Mouse (Mus musculus): Measurements from ENCODE around the gene Fbxw4. TPM values are rescaled to one million over a fixed set of nuclear protein-coding genes. Genes with fewer than 3 reads are reported as not detected.

Gene Fbxw4
- total RNA-seq, 2 experiments from 2014 or later, result 40.2 to 58.1 TPM

- ATAC-seq (ENCODE audit: poor library complexity, severe bottlenecking), result no peak
Measured at GRCm38 (mm10) chr19:45615415-45616213, 44.5 kb downstream of the Fbxw4 start.

DNA sequence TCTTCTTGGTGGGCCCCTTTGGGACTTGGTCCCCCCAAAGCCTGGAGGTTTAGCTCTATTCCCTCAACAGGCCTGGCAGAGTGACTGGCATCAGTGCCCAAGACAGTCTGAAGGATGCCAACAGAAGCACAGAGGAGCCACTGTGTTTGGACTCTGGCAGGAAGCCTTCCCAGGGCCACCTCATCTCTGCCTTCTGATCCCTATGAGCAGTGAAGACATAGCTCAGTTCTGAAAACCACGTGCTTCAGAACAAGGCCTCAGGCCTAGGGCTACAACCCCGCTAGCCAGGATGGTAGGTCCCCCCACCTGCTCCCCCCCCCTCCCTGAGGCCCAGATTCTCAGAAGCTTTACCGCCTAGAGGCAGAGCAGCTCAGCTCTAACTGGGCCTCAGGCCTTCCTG lies 45.2 kb downstream of the Fbxw4 start:
- ATAC-seq (ENCODE audit: poor library complexity, severe bottlenecking), result no peak

GRCm38 (mm10) chr19:45614375-45614774 lies 45.7 kb downstream of the Fbxw4 start:
- no peak for ATAC-seq (ENCODE audit: poor library complexity, severe bottlenecking)

DNA sequence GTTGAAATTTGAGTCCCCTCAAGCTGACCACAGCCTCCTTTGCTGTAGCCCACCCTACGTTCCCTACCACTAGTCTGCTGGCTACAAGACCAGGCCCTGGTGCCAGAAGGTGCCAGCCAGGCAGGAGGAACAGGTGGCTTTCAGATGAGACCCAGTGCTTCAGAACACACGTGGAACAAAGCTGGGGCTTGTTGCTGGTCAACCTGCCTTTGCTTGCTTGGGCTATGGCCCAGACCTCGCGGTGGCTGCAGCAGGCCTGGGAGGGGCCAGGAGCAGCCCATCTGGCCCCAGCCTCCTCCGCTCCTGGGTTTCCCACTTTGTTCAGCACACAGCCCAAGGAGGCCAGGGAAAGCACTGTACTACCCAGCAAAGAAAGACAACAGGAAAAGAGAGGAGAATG lies 49.3 kb downstream of the Fbxw4 start:
- ATAC-seq (ENCODE audit: poor library complexity, severe bottlenecking), result no peak

GRCm38 (mm10) chr19:45608648-45609339 lies 51.3 kb downstream of the Fbxw4 start:
- no peak for ATAC-seq (ENCODE audit: poor library complexity, severe bottlenecking)

DNA sequence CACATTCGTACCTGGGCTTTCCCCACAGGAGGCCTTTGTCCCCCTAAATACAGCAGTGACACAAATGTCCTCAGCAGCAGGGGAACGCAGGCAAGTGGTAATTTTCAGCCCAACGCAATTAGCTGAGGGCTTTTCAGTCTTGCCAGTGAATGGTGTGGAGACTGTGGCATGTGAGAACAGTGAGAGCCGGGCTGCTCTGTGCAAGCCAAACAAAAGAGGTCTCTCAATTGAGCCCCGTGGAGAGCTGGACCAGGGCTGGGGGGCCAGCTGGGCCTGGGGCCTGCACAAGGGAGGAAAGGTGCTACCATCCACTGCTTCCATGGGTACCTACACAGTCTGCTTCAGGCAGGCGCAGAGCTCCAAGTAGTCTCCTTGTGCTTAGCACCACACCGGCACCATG lies 52.6 kb downstream of the Fbxw4 start:
- ATAC-seq (ENCODE audit: poor library complexity, severe bottlenecking), result no peak

DNA sequence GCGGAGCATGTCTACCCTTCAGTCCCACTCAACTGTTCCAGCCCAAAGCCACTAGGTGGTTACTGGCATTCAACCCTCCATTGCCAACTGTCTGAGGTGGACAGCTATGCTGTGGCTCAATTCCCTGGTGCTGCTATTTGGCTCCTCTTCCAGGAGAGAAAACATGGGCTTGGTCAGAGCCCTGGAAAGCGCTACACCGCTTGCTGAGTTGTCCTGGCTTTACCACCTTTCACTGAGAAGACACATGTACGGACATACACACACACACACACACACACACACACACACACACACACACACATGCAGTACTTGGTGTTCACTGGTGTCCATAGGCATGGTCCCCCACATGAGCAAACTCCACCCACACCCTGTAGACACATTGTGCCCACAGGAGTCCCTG lies 53.4 kb downstream of the Fbxw4 start:
- ATAC-seq (ENCODE audit: poor library complexity, severe bottlenecking), result no peak

GRCm38 (mm10) chr19:45602606-45603005 lies 57.5 kb downstream of the Fbxw4 start:
- ATAC-seq (ENCODE audit: poor library complexity, severe bottlenecking), result no peak

DNA sequence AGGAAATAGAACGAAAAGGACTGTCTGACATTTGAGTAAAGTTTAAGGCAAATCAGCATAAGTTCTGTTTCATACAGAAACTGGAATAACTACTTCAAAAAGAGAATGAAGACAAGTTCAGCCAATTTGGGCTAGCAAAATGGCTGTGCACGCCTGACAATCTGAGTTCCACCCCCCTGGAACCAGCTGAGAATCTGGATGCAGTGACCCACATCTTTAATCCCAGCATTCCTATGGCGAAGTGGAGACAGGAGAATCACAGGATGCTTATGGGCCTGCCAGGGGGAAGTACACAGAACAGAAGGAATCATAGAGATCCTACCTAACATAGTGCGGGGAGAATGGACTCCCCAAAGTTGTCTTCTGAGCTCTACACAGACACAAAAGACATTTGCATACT lies 63.0 kb downstream of the Fbxw4 start:
- ATAC-seq (ENCODE audit: poor library complexity, severe bottlenecking), result no peak

- ATAC-seq (ENCODE audit: poor library complexity, severe bottlenecking), result no peak
Measured at GRCm38 (mm10) chr19:45596434-45596833, 63.7 kb downstream of the Fbxw4 start.

DNA sequence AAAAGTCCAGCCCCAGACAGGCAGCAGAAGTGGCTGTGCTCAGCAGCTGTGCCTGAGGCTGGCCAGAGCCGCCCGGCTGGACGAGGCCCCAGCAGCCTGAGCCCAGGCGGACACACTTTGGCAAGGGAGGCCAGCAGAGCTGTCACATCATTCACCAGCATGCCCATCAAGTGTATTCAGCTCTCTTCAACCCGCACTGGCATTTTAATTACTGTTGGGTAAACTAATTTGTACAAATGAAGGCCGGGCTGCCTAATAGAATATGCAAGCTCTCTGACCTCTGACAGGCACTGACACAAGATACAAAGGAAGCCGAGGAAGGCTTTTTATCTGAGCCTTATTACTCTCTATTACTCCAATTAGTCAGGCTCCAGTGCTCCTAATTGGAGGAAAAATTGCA lies 64.1 kb downstream of the Fbxw4 start:
- ATAC-seq (ENCODE audit: poor library complexity, severe bottlenecking), result no peak

- no peak for ATAC-seq (ENCODE audit: poor library complexity, severe bottlenecking)
Measured at GRCm38 (mm10) chr19:45595481-45595880, 64.6 kb downstream of the Fbxw4 start.

GRCm38 (mm10) chr19:45594079-45594478 lies 66.0 kb downstream of the Fbxw4 start:
- ATAC-seq (ENCODE audit: poor library complexity, severe bottlenecking), result no peak

DNA sequence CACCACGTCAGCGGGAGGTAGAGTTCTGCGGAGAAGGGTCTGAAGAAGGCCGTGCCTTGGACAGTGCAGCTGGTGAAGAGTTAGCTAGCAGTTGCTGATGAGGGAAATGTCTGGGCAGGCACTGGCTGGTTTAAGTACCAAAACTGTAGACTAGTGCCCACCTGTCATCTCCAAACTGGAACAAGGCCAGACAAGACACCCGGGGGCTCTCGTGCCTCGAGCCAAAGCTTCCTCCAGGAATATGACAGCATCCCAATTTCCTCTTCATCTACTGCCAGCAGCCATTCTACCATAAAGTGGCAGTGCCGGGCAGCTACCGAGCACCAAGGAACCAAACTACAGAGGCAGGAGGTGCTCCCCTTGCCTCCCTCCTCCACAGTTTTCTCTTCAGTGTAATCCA lies 67.2 kb downstream of the Fbxw4 start:
- ATAC-seq (ENCODE audit: poor library complexity, severe bottlenecking), result no peak

- ATAC-seq (ENCODE audit: poor library complexity, severe bottlenecking), result peak; percentile 88
Measured at GRCm38 (mm10) chr19:45591704-45592103, 68.4 kb downstream of the Fbxw4 start.

DNA sequence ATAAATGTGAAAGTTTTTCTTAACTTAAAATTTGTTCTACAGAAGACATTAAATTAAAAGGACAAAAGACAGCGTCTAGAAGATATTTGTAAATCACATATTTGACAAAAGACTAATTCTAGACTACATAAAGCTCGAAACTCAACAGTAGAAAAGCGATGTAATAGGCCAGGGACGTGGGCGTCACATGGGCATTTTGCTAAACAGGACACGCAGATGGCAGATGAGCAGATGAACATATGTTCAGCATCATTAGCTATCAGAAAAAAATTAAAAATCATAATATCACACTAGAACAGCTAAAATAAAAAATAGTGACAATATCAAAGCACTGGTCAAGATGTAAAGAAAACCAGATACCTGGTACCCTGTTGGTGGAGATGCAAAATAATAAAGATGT lies 70.4 kb downstream of the Fbxw4 start:
- no peak for ATAC-seq (ENCODE audit: poor library complexity, severe bottlenecking)

GRCm38 (mm10) chr19:45587509-45588292 lies 72.4 kb downstream of the Fbxw4 start:
- ATAC-seq (ENCODE audit: poor library complexity, severe bottlenecking), result no peak

- ATAC-seq (ENCODE audit: poor library complexity, severe bottlenecking), result no peak
Measured at GRCm38 (mm10) chr19:45586850-45587249, 73.3 kb downstream of the Fbxw4 start.

DNA sequence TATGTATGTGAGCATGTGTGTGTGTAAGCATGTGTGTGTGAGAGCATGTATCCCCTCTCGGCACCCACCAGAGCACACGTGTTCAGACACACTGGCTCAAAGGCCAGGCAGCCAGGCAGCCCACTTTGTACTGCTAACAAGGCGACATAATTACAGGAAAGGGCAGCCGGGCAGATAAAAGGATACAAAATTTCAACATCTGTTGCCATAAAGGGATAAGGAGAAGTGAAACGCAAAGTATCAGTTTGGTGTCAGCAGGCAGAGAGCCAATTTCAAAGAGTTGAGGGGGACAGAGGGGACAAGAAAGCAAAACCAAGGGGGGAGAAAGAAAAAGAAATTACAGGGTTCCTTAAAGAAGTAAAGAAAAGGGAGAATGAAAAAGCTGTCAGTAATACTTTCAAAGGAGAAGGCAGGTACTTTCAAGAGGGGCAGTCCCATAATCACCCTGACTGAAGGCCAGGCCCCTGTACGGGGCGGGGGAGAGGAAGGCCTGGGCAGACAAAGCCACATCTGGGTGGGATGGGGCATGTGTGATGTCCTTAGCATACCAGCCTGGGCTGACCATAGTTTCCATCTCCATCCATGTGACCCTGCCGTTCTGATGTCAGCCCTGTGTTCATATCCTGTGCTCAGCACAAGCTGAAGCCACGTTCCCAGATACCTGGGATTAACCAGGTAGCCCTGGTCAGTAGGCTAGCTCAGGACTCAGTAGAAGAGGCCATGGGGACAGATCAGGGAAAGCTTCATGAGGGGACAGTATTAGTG lies 75.1 kb downstream of the Fbxw4 start:
- peak; percentile 55 for ATAC-seq (ENCODE audit: poor library complexity, severe bottlenecking)

GRCm38 (mm10) chr19:45583136-45583535 lies 77.0 kb downstream of the Fbxw4 start:
- ATAC-seq (ENCODE audit: poor library complexity, severe bottlenecking), result no peak

- no peak for ATAC-seq (ENCODE audit: poor library complexity, severe bottlenecking)
Measured at GRCm38 (mm10) chr19:45582161-45582560, 78.0 kb downstream of the Fbxw4 start.

Data from megakaryocyte, adult 5-6 weeks (primary cell).